Mouse (Mus musculus) olfactory bulb, adult 2 months (tissue): Measurements from ENCODE around the gene Trpc1. TPM values are rescaled to one million over a fixed set of nuclear protein-coding genes. Genes with fewer than 3 reads are reported as not detected.

Experiments
- H3K27ac ChIP-seq: fragments of 200-500 bp; 2 replicates; pipeline ENCODE4 v1.5.1; 2012; ENCODE audit warnings: low read depth, low read length; ENCODE audit not compliant: insufficient read depth
- H3K4me1 ChIP-seq: fragments of 200-500 bp; 2 replicates; pipeline ENCODE4 v1.6.1; 2012; ENCODE audit warnings: low read length; ENCODE audit not compliant: control insufficient read depth, insufficient read depth
- H3K4me3 ChIP-seq: fragments of 200-500 bp; 2 replicates; pipeline ENCODE4 v1.5.1; 2012; ENCODE audit warnings: mild to moderate bottlenecking, low read depth, low read length, moderate library complexity; ENCODE audit not compliant: insufficient read depth
- CTCF ChIP-seq: fragments of 200-500 bp; IDR thresholded peaks from 2 replicates; pipeline ENCODE4 v1.5.1; 2012; ENCODE audit warnings: low read depth, mild to moderate bottlenecking, low read length, moderate library complexity; ENCODE audit not compliant: insufficient read depth
- POLR2A ChIP-seq: fragments of 200-500 bp; IDR thresholded peaks from 2 replicates; pipeline ENCODE4 v1.6.1; 2012; ENCODE audit warnings: mild to moderate bottlenecking, low read depth, low read length, moderate library complexity; ENCODE audit not compliant: insufficient read depth
- WGBS: fragments of 180-500 bp; shearing (Covaris S2); methylation state at CpG from one replicate; pipeline ENCODE4 v1.1.7; 2018; 5-methylcytosine and 5-hydroxymethylcytosine counted together
- polyA plus RNA-seq: library from polyadenylated mRNA; stranded (reverse); fragments of >200 nt; gene quantifications from 2 replicates; pipeline ENCODE4 v1.2.4, GENCODE M21; 2012; ENCODE audit warnings: low replicate concordance; ENCODE audit not compliant: missing spikeins, insufficient read depth, insufficient read length

The Trpc1 gene
- polyA plus RNA-seq, 1 experiment, result not detected

- WGBS, result 16% methylated on average over 10 of the region's 10 CpGs
Measured at GRCm38 (mm10) chr9:95664290-95664989, 85.7 kb downstream of the Trpc1 start.

GRCm38 (mm10) chr9:95657941-95658340 is 92.2 kb downstream of the Trpc1 start:
- no peak overlapping the region for H3K27ac ChIP-seq
- TF ChIP-seq POLR2A, result no peak
- TF ChIP-seq CTCF, result no peak
- H3K4me3 ChIP-seq, result no peak overlapping the region
- WGBS, result 87% methylated on average over 2 of the region's 2 CpGs
- no peaks in the 10 kb centered on the region for H3K4me1 ChIP-seq

More at GRCm38 (mm10) chr9:95664290-95664989, 85.7 kb downstream of the Trpc1 start:
- TF ChIP-seq CTCF (no peak), POLR2A (no peak)
- Histone ChIP-seq H3K27ac (no peak overlapping the region), H3K4me1 (peaks cover 9% of the 10 kb centered on the region), H3K4me3 (no peak overlapping the region)

Other genes starting within 250 kb of the Trpc1 start
- gene U2surp, start 238.4 kb downstream of the Trpc1 start, polyA plus RNA-seq, result 129 TPM in 1 of 2 replicates, not detected in the other
- gene Paqr9, start 190.7 kb downstream of the Trpc1 start, polyA plus RNA-seq, result not detected in 2 replicates
- not detected in 2 replicates for gene Pcolce2, start 112.8 kb downstream of the Trpc1 start, polyA plus RNA-seq
- gene Pls1, start 94.9 kb upstream of the Trpc1 start, polyA plus RNA-seq, result not detected in 2 replicates
- not detected in 2 replicates for gene Atr, start 107.2 kb upstream of the Trpc1 start, polyA plus RNA-seq
- gene Xrn1, start 204.4 kb upstream of the Trpc1 start, polyA plus RNA-seq, result 160 TPM in 1 of 2 replicates, not detected in the other